Mouse (Mus musculus): Measurements from ENCODE around the gene Abraxas1.

Gene Abraxas1

GRCm38 (mm10) chr5:100820483-100821184 lies at the start of gene Abraxas1:
Gene Abraxas1 (minus strand): TSS chr5:100820965.
- peak; percentile 90 to 94 for DNase-seq

DNA sequence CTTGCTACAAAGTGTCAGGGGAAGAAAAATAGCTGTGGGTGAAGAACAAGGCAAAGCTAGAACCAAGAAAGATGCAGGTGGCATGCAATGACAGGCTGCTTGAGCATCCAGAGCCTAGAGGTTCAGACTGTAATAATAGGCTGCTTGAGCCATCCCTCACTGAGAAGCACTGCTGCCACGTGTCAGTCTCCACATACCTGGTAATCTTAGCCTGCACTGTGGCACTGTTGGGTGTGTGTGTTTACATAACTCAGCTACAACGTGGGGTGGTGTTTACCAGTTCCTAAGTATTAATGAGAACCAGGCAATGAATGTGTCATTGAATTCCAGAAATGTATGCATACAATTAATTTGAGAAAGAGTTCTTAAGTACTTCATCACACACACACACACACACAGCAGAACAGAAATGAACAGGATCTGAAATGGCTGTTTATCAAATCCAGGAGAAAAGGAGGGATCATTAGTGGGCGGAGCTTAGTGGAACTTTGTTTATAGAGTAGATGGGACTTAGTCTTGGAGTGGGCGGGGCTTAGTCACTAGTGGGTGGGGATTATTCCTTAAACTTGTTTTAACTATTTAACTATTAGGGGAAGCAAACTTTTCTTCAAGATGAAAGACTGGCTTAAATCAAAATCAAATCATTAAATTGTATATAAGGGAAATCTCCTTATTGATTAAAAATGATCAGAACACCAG lies 48.6 kb upstream of the Abraxas1 start:
- no peak for DNase-seq

DNA sequence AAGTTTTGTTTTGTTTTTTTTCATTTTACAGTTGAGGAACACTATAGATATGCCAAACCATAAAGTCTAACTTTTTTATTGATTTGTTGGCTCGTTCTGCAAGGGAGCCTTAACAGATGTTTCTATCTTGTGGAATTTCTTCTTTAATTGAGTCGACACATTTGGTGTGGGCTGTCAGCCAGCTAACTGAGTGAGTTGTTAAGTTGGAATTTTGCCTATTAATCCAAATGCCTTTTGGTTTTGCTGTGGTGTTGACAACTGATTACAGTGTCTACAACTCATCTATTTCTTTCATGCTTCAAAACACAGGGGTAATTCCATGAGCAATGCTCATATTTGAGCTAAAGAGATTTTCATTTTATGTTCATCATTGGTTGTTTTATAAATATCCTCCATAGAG lies 45.4 kb upstream of the Abraxas1 start:
- DNase-seq = no peak

DNA sequence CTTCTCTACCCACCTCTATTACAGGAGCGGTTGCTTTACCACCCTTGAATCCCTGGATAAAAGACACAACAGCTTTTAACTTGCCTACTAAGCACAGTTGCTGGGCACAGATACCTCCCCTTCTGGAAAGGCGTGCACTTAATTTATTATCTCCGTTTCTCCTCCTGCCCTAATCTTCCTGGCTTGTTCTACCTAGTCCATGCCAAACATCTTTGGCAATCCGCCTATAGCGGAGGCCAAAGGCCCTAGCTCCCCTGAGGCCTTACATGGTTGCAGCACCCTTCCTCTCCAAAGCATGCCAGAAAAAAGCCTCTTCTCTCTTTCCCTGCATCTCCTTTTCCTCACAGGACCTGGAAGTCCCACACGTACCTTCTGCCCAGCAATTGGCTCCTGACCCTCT lies 43.7 kb upstream of the Abraxas1 start:
- peak in 1 of 2 experiments; percentile 7 for DNase-seq

DNA sequence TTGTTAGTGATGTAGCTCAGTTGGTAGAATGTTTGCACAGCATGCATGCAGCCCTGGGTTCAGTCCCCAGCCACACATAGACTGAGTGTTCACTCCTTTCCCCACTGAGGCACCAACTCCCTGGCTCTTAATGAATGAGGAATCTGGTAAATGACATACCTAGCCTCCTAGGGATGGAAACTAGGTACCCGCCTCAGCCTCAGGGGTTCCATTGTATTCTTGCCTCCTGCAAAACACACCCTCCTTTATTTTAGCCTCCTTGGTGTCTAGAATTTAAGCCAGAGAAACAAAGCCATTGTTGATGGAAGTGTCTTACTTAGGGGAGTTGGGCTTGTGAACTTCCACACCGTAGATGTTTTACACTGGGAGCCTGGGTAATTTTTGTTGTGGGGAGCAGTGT lies 42.3 kb upstream of the Abraxas1 start:
- no peak for DNase-seq

DNA sequence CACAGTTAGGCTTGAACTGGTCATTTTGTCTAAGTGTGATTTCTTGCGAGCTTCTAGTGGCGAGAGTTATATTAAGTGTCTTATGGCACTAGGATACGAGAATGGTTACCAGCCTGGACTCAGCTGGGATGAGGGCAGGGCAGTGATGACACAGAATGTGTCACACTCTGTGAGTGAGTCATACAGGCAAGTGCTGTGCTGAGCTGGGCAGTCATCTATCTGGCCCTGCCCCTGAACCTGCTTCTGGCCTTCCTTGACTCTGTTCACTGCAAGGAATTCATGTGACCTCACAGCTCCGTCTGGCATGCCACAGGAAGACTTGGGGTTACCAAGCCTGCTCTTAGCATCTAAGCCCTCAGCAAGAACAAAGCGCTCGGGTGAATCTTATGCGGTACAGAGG lies 41.0 kb upstream of the Abraxas1 start:
- no peak for DNase-seq

DNA sequence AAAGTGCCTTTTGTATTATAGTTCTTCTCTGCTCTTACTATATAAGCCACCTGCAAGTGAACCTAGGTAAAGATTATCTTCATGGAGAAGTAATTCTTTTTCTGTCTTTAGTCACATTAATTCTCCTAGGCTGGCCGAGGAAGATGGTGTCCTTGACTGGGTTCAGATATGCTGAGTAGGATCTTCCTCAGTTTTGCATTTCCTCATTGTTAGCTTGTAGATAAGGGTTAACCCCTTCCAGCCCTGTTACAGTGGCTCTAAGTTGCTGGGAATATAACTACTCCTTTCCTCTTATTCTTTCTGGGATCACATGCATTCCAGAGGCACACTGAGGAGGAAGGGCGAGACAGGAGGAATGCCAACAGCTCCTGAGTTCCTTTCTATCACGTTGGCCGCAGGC lies 40.4 kb upstream of the Abraxas1 start:
- DNase-seq = no peak

- DNase-seq = no peak
Observed at GRCm38 (mm10) chr5:100860417-100861053, 39.8 kb upstream of the Abraxas1 start.

GRCm38 (mm10) chr5:100856552-100856951 lies 35.8 kb upstream of the Abraxas1 start:
- no peak for DNase-seq

- no peak for DNase-seq
Observed at GRCm38 (mm10) chr5:100853963-100854362, 33.2 kb upstream of the Abraxas1 start.

- no peak for DNase-seq
Observed at GRCm38 (mm10) chr5:100847143-100847542, 26.4 kb upstream of the Abraxas1 start.

DNA sequence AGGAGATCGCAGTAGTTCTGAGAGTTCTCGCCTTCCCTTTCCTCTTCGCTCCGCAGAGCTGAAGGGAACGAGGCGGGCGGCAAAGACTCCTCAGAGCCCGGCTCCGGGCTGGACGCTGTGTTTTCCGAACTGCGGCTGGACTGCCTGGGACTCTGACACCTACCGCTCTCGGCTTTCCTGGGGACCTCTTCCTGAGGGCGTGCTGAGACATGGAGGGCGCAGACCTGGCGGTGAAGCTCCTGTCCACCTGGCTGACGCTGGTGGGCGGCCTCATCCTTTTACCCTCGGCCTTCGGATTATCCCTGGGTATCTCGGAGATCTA lies 25.8 kb upstream of the Abraxas1 start:
- DNase-seq = no peak

GRCm38 (mm10) chr5:100845848-100846598 lies 25.3 kb upstream of the Abraxas1 start:
- peak; percentile 67 to 71 for DNase-seq

GRCm38 (mm10) chr5:100845485-100845847 lies 24.7 kb upstream of the Abraxas1 start, which contains the start of gene Gpat3:
Gene Gpat3 (plus strand): TSS chr5:100845713.
- DNase-seq = peak; percentile 61 to 69

GRCm38 (mm10) chr5:100844485-100844884 lies 23.7 kb upstream of the Abraxas1 start:
- no peak for DNase-seq

DNA sequence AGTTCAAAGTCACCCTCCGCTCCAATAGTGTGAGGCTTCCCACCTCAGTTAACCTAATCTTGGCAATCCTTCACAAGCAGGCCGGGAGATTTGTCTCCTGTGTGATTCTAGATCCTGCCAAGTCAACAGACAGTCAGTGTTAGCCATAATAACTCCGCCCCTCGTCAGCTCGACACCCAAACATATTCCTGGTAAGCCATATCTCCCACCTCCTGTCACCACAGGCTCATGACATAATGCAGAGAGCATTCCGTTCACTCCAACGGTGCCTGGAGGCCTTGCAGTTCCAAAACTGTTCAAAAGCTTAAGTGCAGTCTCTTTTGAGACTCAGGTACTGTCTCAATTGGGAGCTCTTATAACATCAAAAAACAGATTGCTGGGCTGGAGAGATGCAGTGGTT lies 17.1 kb upstream of the Abraxas1 start:
- DNase-seq = no peak

DNA sequence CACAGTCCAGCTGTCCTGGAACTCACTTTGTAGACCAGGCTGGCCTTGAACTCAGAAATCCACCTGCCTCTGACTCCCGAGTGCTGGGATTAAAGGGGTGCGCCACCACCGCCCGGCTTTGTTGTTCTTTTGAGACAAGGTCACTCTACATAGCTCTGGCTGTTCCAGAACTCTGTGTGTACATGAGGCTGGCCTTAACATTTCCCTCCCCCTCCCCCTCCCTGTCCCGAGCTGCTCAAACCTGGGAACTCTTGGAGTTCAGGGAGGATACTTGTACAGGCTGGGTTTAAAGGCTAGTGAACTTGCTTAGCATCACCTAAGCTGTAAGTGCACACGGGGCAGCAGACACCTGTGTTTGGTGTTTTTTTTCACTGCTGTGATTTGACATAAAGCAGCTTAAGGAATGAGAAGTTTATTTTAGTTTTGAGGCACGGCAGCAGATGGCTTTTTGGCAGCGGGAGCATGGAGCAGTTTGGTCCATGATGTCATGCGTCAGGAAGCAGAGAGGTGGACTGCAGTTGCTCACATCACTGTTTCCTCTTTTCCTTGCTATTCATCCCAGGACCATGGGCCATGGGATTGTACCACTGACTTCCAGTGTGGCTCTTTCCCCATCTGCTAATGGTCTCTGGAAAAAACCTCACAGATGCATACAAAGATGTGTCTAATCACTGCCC lies 15.2 kb upstream of the Abraxas1 start:
- no peak for DNase-seq

DNA sequence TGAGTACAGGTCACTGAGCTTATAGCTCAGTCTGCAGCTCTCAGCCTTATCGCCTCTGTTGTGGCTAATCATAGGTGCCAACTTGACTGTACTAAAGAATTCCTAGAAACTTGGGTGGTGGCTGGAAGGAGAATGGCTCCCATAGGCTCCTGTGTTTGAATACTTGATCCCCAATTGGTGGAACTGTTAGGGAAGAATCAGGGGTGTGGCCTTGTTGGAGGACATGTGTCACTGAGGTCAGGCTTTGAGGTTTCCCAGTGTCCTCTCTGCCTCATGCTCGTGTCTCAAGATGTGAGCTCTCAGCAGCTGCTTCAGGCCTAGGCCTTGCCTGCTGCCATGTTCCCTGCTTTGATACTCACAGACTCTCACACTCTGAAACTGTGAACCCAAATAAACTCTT lies 13.1 kb upstream of the Abraxas1 start:
- DNase-seq = no peak

DNA sequence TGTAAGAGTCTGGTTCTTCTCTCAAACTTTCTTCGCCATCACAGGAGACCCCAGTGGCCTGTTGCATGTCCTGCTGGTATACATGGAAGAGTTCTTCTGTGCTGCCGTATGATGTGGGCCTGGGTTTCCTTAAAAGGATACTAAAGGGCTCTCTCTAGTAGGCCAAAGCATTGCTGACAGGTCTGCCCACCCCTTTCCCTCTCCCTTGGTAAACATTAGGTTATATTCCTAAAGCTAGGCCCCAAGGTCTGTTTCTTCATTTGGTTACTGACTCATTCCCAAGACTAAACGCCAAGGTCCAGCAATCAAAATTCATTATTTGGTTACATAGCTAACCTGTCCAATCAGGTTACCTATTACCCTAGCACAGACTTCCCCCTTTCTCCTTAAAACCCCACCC lies 11.9 kb upstream of the Abraxas1 start:
- no peak for DNase-seq

GRCm38 (mm10) chr5:100828701-100829100 lies 7.9 kb upstream of the Abraxas1 start:
- no peak for DNase-seq

DNA sequence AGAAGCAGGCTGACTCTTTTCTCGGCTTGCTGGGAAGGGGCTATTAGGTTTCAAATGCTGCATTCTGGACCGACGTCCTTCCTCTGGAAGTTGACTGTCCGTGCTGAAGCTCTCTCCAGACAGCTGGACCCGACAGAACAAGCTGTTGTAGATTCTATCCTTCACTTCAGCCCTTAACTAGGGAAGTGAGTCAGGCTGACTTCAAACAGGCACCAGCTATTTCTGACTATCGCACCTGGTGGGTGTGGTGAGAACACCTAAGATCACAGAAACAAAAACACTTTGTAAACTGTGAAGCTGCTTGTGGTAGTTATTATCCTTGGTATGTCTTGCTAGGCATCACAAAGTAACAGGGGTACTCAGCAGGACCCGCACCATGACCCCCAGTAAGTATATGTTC lies 5.8 kb upstream of the Abraxas1 start:
- DNase-seq = no peak

- DNase-seq = no peak
Observed at GRCm38 (mm10) chr5:100825975-100826374, 5.2 kb upstream of the Abraxas1 start.

GRCm38 (mm10) chr5:100822826-100823225 lies 2.1 kb upstream of the Abraxas1 start:
- DNase-seq = no peak
